Mouse (Mus musculus): ENCODE results near the gene Banf2. TPM values are rescaled to one million over a fixed set of nuclear protein-coding genes. Genes with fewer than 3 reads are reported as not detected.

Gene Banf2
- not detected for total RNA-seq (2023)

GRCm38 (mm10) chr2:144032664-144033063 is at the start of gene Banf2:
Gene Banf2 (plus strand): TSS chr2:144033059.

DNA sequence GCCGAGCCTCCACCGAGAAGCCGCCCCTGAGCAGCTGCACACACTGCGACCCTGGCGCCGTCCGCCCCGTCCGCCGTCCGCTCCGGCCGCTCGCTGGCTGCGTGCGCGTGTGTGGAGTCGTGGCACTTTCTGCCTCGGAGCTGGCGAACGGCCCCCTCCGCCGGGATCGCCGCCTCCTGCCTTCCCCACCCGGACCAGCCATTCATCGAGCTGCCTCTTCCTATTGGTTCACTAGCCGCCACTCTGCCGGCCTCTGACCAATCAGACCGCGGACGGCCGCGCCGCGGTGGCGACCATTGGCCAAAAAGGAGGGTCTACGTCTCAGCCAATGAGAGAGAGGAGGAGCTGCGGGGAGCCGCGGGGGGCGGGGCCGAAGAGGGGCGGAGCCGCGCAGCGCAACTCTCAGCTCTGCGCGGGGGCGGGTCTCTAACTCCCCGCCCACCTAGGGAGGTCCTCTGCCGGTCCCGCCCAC is 21.7 kb upstream of the Banf2 start, which contains the start of gene Rrbp1:
Rrbp1 (minus strand) TSS at position 184 of the 472 bp plus-strand sequence.

Other genes with a start within 250 kb of the Banf2 start
- under 1 TPM; 0.32 to 0.44 TPM for gene Bfsp1, start 169.9 kb upstream of the Banf2 start, total RNA-seq (2023)
- gene Dstn, start 117.7 kb upstream of the Banf2 start, total RNA-seq (2023): 10 to 100 TPM; 19.6 to 21.0 TPM
- 100 to 1,000 TPM; 144 to 158 TPM for gene Rrbp1, start 21.8 kb upstream of the Banf2 start, total RNA-seq (2023)
- gene Mgme1, start 237.6 kb downstream of the Banf2 start, total RNA-seq (2023): 10 to 100 TPM in 1 of 2 experiments, 1 to 10 TPM in 1; 9.8 to 10.3 TPM
- 1,000 to 10,000 TPM; 1,002 to 1,255 TPM for gene Snx5, start 237.8 kb downstream of the Banf2 start, total RNA-seq (2023)

Data from B cell, adult 67 days (primary cell).